Mouse (Mus musculus): ENCODE data around the gene Sdccag8.

DNA sequence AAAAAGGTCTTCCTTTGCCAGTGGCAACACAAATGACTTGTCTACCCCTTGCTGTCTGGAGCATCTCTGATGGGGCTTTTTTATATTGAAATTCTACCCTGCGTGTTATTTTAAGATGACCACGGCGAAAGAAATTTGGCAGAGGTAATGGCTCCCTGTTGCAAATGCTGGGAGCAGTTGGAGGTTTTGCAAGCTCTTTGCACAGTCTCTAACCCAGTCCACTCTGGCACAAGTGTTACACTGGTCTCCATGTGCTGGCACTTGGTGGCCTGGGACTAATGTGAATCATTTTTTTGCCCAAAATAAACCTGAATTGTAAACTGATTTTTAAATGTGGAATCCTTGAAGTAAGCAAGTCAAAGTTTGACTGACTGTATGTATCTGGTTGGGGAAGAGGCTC lies 199.3 kb downstream of the Sdccag8 start:
- TF ChIP-seq POLR2A (IDR thresholded peaks at IDR 0.05; ENCODE audit: low read depth, low read length) (no peak), CTCF (conservative IDR thresholded peaks at IDR 0.05; ENCODE audit: insufficient read depth, insufficient read length, low read depth, low read length) (no peak)
